Mouse (Mus musculus): ENCODE measurements around the gene Exosc5. TPM values are rescaled to one million over a fixed set of nuclear protein-coding genes. Genes with fewer than 3 reads are reported as not detected.

Exosc5 gene
- total and polyA plus RNA-seq, 2 experiments from 2014 or later: 20.3 to 27.7 TPM

- no peak for ATAC-seq (ENCODE audit: insufficient read depth, low read depth)
- Histone ChIP-seq H3K27me3 (ENCODE audit: control insufficient read depth, insufficient read depth, low read length) (peaks cover 26% of the 10 kb centered on the region), H3K4me2 (ENCODE audit: low read depth, low read length) (peak within 1 kb of the TSS; percentile 55), H3K36me3 (replicated peaks; ENCODE audit: control insufficient read depth, insufficient read depth, low read length) (no peaks in the 10 kb centered on the region), H3K4me1 (ENCODE audit: control insufficient read depth, insufficient read depth) (peaks cover 15% of the 10 kb centered on the region; the same call in 1 of the 2 replicates), H3K4me3 (ENCODE audit: low read depth, low read length) (peak within 1 kb of the TSS; percentile 29), H3K27ac (ENCODE audit: low read depth) (no peak within 1 kb of the TSS), H3K9ac (replicated peaks; ENCODE audit: low read depth, low read length) (peak within 1 kb of the TSS; percentile 21; the same call in 1 of the 2 replicates), H3K9me3 (replicated peaks; ENCODE audit: control insufficient read depth, low read length) (no peaks in the 10 kb centered on the region)
- TF ChIP-seq CTCF (IDR thresholded peaks at IDR 0.05; ENCODE audit: low read depth): no peak
- no peak for TF ChIP-seq EP300 (IDR thresholded peaks at IDR 0.05; ENCODE audit: low read depth)
- no peak for DNase-seq (ENCODE audit: low spot score)
- 3% methylated on average over 29 of the region's 29 CpGs for WGBS
Observed at GRCm38 (mm10) chr7:25674719-25675300, 15.8 kb downstream of the Exosc5 start, which contains the start of gene Tmem91. Gene Tmem91 (minus strand): TSS chr7:25675166.

- 51% methylated on average over 6 of the region's 6 CpGs for WGBS
Observed at GRCm38 (mm10) chr7:25675405-25675804, 16.4 kb downstream of the Exosc5 start.

GRCm38 (mm10) chr7:25676085-25676781, 17.3 kb downstream of the Exosc5 start:
- 0 out of 2 replicates have a peak overlapping the region, but pooled peaks have one; percentile 35 for H3K27ac ChIP-seq (ENCODE audit: low read depth)
- no peaks in the 10 kb centered on the region for H3K9me3 ChIP-seq (replicated peaks; ENCODE audit: control insufficient read depth, low read length)
- no peak overlapping the region for H3K9ac ChIP-seq (replicated peaks; ENCODE audit: low read depth, low read length)
- peaks cover 17% of the 10 kb centered on the region for H3K4me1 ChIP-seq (ENCODE audit: control insufficient read depth, insufficient read depth)
- no peak overlapping the region for H3K4me3 ChIP-seq (ENCODE audit: low read depth, low read length)
- WGBS: 23% methylated on average over 15 of the region's 15 CpGs
- peaks cover 26% of the 10 kb centered on the region for H3K27me3 ChIP-seq (ENCODE audit: control insufficient read depth, insufficient read depth, low read length)
- DNase-seq (ENCODE audit: low spot score): peak; percentile 69
- no peak for TF ChIP-seq EP300 (IDR thresholded peaks at IDR 0.05; ENCODE audit: low read depth)
- TF ChIP-seq CTCF (IDR thresholded peaks at IDR 0.05; ENCODE audit: low read depth): no peak
- no peak overlapping the region for H3K4me2 ChIP-seq (ENCODE audit: low read depth, low read length)
- H3K36me3 ChIP-seq (replicated peaks; ENCODE audit: control insufficient read depth, insufficient read depth, low read length): no peaks in the 10 kb centered on the region
- peak; percentile 33 for ATAC-seq (ENCODE audit: insufficient read depth, low read depth)

More at GRCm38 (mm10) chr7:25675405-25675804, 16.4 kb downstream of the Exosc5 start:
- ATAC-seq (ENCODE audit: insufficient read depth, low read depth): no peak
- TF ChIP-seq EP300 (IDR thresholded peaks at IDR 0.05; ENCODE audit: low read depth): no peak
- TF ChIP-seq CTCF (IDR thresholded peaks at IDR 0.05; ENCODE audit: low read depth): no peak
- Histone ChIP-seq H3K4me2 (ENCODE audit: low read depth, low read length) (peak overlapping the region; percentile 55; the same call in 1 of the 2 replicates), H3K36me3 (replicated peaks; ENCODE audit: control insufficient read depth, insufficient read depth, low read length) (no peaks in the 10 kb centered on the region), H3K4me1 (ENCODE audit: control insufficient read depth, insufficient read depth) (peaks cover 15% of the 10 kb centered on the region; the same call in 1 of the 2 replicates), H3K4me3 (ENCODE audit: low read depth, low read length) (peak overlapping the region; percentile 29; the same call in 1 of the 2 replicates), H3K27ac (ENCODE audit: low read depth) (no peak overlapping the region), H3K9me3 (replicated peaks; ENCODE audit: control insufficient read depth, low read length) (no peaks in the 10 kb centered on the region), H3K9ac (replicated peaks; ENCODE audit: low read depth, low read length) (no peak overlapping the region), H3K27me3 (ENCODE audit: control insufficient read depth, insufficient read depth, low read length) (peaks cover 26% of the 10 kb centered on the region)
- DNase-seq (ENCODE audit: low spot score): no peak

GRCm38 (mm10) chr7:25677013-25677412, 18.0 kb downstream of the Exosc5 start:
- Histone ChIP-seq H3K4me2 (ENCODE audit: low read depth, low read length) (no peak overlapping the region), H3K4me1 (ENCODE audit: control insufficient read depth, insufficient read depth) (peaks cover 20% of the 10 kb centered on the region), H3K36me3 (replicated peaks; ENCODE audit: control insufficient read depth, insufficient read depth, low read length) (no peaks in the 10 kb centered on the region), H3K27me3 (ENCODE audit: control insufficient read depth, insufficient read depth, low read length) (peaks cover 26% of the 10 kb centered on the region), H3K27ac (ENCODE audit: low read depth) (no peak overlapping the region), H3K9me3 (replicated peaks; ENCODE audit: control insufficient read depth, low read length) (no peaks in the 10 kb centered on the region), H3K9ac (replicated peaks; ENCODE audit: low read depth, low read length) (no peak overlapping the region), H3K4me3 (ENCODE audit: low read depth, low read length) (no peak overlapping the region)
- no peak for ATAC-seq (ENCODE audit: insufficient read depth, low read depth)
- TF ChIP-seq EP300 (IDR thresholded peaks at IDR 0.05; ENCODE audit: low read depth) (no peak), CTCF (IDR thresholded peaks at IDR 0.05; ENCODE audit: low read depth) (no peak)
- DNase-seq (ENCODE audit: low spot score): no peak
- 86% methylated on average over 7 of the region's 7 CpGs for WGBS

- WGBS: 5% methylated on average over 6 of the region's 6 CpGs
- Histone ChIP-seq H3K9me3 (replicated peaks; ENCODE audit: control insufficient read depth, low read length) (no peaks in the 10 kb centered on the region), H3K4me1 (ENCODE audit: control insufficient read depth, insufficient read depth) (peaks cover 17% of the 10 kb centered on the region), H3K4me3 (ENCODE audit: low read depth, low read length) (peak overlapping the region; percentile 64), H3K36me3 (replicated peaks; ENCODE audit: control insufficient read depth, insufficient read depth, low read length) (no peaks in the 10 kb centered on the region), H3K27ac (ENCODE audit: low read depth) (peak overlapping the region; percentile 87), H3K9ac (replicated peaks; ENCODE audit: low read depth, low read length) (no peak overlapping the region), H3K27me3 (ENCODE audit: control insufficient read depth, insufficient read depth, low read length) (peaks cover 9% of the 10 kb centered on the region), H3K4me2 (ENCODE audit: low read depth, low read length) (peak overlapping the region; percentile 65)
- no peak; the same call in 1 of the 2 replicates for TF ChIP-seq CTCF (IDR thresholded peaks at IDR 0.05; ENCODE audit: low read depth)
- TF ChIP-seq EP300 (IDR thresholded peaks at IDR 0.05; ENCODE audit: low read depth): no peak
- no peak for ATAC-seq (ENCODE audit: insufficient read depth, low read depth)
- DNase-seq (ENCODE audit: low spot score): no peak
Observed at GRCm38 (mm10) chr7:25679971-25680370, 21.0 kb downstream of the Exosc5 start.
